Mouse (Mus musculus): ENCODE measurements at regions not wholly inside any gene's neighbourhood (a gene's known extent, or its start where the extent isn't known, plus 50 kb on each side); places are given as distances from the start of the nearest gene placed in this dataset.

DNA sequence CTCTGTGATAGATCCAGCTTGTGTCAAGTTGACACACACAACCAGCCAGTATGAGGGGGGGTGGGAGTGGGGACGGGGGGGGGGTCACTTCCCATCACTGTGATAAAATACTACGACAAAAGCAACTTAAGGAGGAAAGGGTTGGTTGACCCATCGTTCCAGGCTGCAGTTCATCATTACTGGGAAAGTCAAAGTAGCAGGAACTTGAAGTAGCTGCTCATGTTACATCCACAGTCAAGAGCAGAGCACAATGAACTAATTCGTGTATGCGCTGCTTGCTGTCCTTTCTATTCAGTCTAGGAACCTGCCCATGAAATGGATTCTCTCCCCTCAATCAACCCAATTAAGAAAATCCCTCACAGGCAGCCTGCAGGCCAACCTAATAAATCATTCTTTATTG lies 88.8 kb upstream of the Cxcl12 start:
- 0 out of 2 replicates have a peak, but pooled peaks have one; percentile 31 for ATAC-seq (ENCODE audit: low read depth)
- H3K9me3 ChIP-seq (ENCODE audit: control insufficient read depth, low read length) = no peaks in the 10 kb centered on the region
- no peak overlapping the region for H3K4me3 ChIP-seq (ENCODE audit: low read depth, low read length)
- H3K4me1 ChIP-seq (ENCODE audit: control insufficient read depth, insufficient read depth, low read length) = no peaks in the 10 kb centered on the region
- no peak overlapping the region for H3K4me2 ChIP-seq (ENCODE audit: low read depth, low read length)
- 40% methylated on average over 5 of the region's 5 CpGs for WGBS
- H3K9ac ChIP-seq (replicated peaks; ENCODE audit: low read depth, low read length) = no peak overlapping the region
- no peak overlapping the region for H3K27ac ChIP-seq (ENCODE audit: low read depth, low read length)
- no peaks in the 10 kb centered on the region for H3K36me3 ChIP-seq (ENCODE audit: control insufficient read depth, insufficient read depth, low read length)
- H3K27me3 ChIP-seq (ENCODE audit: control insufficient read depth, insufficient read depth, low read length) = no peaks in the 10 kb centered on the region

DNA sequence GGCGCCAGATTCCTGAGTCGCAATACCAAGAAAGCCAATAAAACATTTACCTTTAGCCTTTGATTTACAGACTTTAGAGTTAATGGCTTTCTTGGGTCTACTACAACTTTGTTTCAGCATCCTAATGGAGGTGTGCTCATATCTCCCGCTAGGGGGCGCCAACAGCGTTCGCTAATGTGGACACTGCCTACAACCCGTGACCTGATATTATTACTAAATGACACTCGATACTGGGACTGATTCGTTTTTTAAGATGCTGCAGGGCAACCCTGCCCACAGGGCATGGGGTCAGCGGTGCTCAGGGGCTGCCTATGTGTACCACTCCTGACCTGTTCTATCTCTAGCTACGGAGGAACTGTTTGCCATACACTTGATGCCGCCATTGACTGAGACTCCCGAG lies 87.4 kb upstream of the Cxcl12 start:
- Histone ChIP-seq H3K36me3 (ENCODE audit: control insufficient read depth, insufficient read depth, low read length) (no peaks in the 10 kb centered on the region), H3K27me3 (ENCODE audit: control insufficient read depth, insufficient read depth, low read length) (no peaks in the 10 kb centered on the region), H3K4me2 (ENCODE audit: low read depth, low read length) (no peak overlapping the region), H3K27ac (ENCODE audit: low read depth, low read length) (no peak overlapping the region), H3K9me3 (ENCODE audit: control insufficient read depth, low read length) (no peaks in the 10 kb centered on the region), H3K4me3 (ENCODE audit: low read depth, low read length) (no peak overlapping the region), H3K9ac (replicated peaks; ENCODE audit: low read depth, low read length) (no peak overlapping the region), H3K4me1 (ENCODE audit: control insufficient read depth, insufficient read depth, low read length) (no peaks in the 10 kb centered on the region)
- ATAC-seq (ENCODE audit: low read depth) = peak; percentile 31; the same call in 1 of the 2 replicates
- WGBS = 50% methylated on average over 13 of the region's 13 CpGs

DNA sequence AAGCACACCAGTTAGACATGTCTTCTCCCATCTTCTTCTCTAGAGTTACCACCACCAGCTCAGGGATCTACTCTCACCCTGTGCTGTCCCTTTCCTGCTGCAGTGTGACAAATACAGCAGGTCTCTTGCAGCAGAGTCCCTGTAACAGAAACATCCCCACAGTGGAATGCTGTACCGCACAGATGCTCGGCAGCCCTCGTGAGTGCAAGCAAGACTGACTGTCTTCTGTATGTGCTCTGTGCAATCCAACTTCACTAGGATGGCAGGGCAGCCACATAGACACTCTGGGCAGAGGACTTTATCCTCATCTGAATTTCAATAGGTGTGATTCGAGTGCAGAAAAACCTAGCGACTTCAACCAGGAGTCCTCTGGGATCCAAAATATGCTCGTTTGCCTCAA lies 84.1 kb upstream of the Cxcl12 start:
- no peak for ATAC-seq (ENCODE audit: low read depth)

GRCm38 (mm10) chr6:117084833-117085500 lies 83.4 kb upstream of the Cxcl12 start:
- Histone ChIP-seq H3K36me3 (ENCODE audit: control insufficient read depth, insufficient read depth, low read length) (no peaks in the 10 kb centered on the region), H3K9ac (replicated peaks; ENCODE audit: low read depth, low read length) (no peak overlapping the region), H3K27ac (ENCODE audit: low read depth, low read length) (no peak overlapping the region), H3K9me3 (ENCODE audit: control insufficient read depth, low read length) (no peaks in the 10 kb centered on the region), H3K27me3 (ENCODE audit: control insufficient read depth, insufficient read depth, low read length) (no peaks in the 10 kb centered on the region), H3K4me3 (ENCODE audit: low read depth, low read length) (no peak overlapping the region), H3K4me2 (ENCODE audit: low read depth, low read length) (no peak overlapping the region), H3K4me1 (ENCODE audit: control insufficient read depth, insufficient read depth, low read length) (no peaks in the 10 kb centered on the region)
- ATAC-seq (ENCODE audit: low read depth) = peak; percentile 66; the same call in 1 of the 2 replicates
- WGBS = 62% methylated on average over 13 of the region's 13 CpGs

More for the DNA sequence above, 84.1 kb upstream of the Cxcl12 start:
- Histone ChIP-seq H3K9ac (replicated peaks; ENCODE audit: low read depth, low read length) (no peak overlapping the region), H3K27me3 (ENCODE audit: control insufficient read depth, insufficient read depth, low read length) (no peaks in the 10 kb centered on the region), H3K4me2 (ENCODE audit: low read depth, low read length) (no peak overlapping the region), H3K36me3 (ENCODE audit: control insufficient read depth, insufficient read depth, low read length) (no peaks in the 10 kb centered on the region), H3K9me3 (ENCODE audit: control insufficient read depth, low read length) (no peaks in the 10 kb centered on the region), H3K4me3 (ENCODE audit: low read depth, low read length) (no peak overlapping the region), H3K27ac (ENCODE audit: low read depth, low read length) (no peak overlapping the region), H3K4me1 (ENCODE audit: control insufficient read depth, insufficient read depth, low read length) (no peaks in the 10 kb centered on the region)
- WGBS = 69% methylated on average over 6 of the region's 6 CpGs

GRCm38 (mm10) chr6:117094742-117095141 lies 73.6 kb upstream of the Cxcl12 start:
- ATAC-seq (ENCODE audit: low read depth) = no peak
- Histone ChIP-seq H3K9me3 (ENCODE audit: control insufficient read depth, low read length) (no peaks in the 10 kb centered on the region), H3K36me3 (ENCODE audit: control insufficient read depth, insufficient read depth, low read length) (no peaks in the 10 kb centered on the region), H3K4me3 (ENCODE audit: low read depth, low read length) (no peak overlapping the region), H3K9ac (replicated peaks; ENCODE audit: low read depth, low read length) (no peak overlapping the region), H3K27ac (ENCODE audit: low read depth, low read length) (no peak overlapping the region), H3K4me2 (ENCODE audit: low read depth, low read length) (no peak overlapping the region), H3K27me3 (ENCODE audit: control insufficient read depth, insufficient read depth, low read length) (no peaks in the 10 kb centered on the region), H3K4me1 (ENCODE audit: control insufficient read depth, insufficient read depth, low read length) (no peaks in the 10 kb centered on the region)
- 89% methylated on average over 6 of the region's 6 CpGs for WGBS

GRCm38 (mm10) chr6:117099871-117100270 lies 68.5 kb upstream of the Cxcl12 start:
- no peak for ATAC-seq (ENCODE audit: low read depth)
- Histone ChIP-seq H3K27ac (ENCODE audit: low read depth, low read length) (no peak overlapping the region), H3K4me1 (ENCODE audit: control insufficient read depth, insufficient read depth, low read length) (no peaks in the 10 kb centered on the region), H3K4me2 (ENCODE audit: low read depth, low read length) (no peak overlapping the region), H3K36me3 (ENCODE audit: control insufficient read depth, insufficient read depth, low read length) (no peaks in the 10 kb centered on the region), H3K27me3 (ENCODE audit: control insufficient read depth, insufficient read depth, low read length) (no peaks in the 10 kb centered on the region), H3K4me3 (ENCODE audit: low read depth, low read length) (no peak overlapping the region), H3K9ac (replicated peaks; ENCODE audit: low read depth, low read length) (no peak overlapping the region), H3K9me3 (ENCODE audit: control insufficient read depth, low read length) (no peaks in the 10 kb centered on the region)
- WGBS = 76% methylated on average over 10 of the region's 10 CpGs

DNA sequence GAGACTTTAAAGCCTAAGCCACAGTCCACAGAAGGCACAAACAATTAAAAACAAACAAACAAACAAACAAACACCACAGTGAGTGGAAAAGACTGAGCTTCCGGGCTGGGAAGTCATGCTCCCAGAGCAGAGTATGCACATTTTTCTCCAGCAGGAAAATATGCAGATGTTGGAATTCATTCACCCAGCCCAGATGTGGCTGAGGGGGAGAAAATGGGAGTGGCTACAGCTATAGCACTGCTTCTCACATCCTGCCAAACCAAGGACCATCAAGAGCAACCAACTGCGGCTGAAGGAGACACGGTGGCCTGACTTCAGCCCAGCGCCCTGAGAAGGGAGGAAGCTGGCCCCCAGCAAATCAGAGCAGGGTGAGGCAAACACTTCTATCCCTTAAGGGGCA lies 65.6 kb upstream of the Cxcl12 start:
- H3K4me2 ChIP-seq (ENCODE audit: low read depth, low read length) = no peak overlapping the region
- no peak overlapping the region for H3K9ac ChIP-seq (replicated peaks; ENCODE audit: low read depth, low read length)
- H3K4me3 ChIP-seq (ENCODE audit: low read depth, low read length) = no peak overlapping the region
- 0 out of 2 replicates have a peak, but pooled peaks cover 4% of the 10 kb centered on the region for H3K4me1 ChIP-seq (ENCODE audit: control insufficient read depth, insufficient read depth, low read length)
- H3K9me3 ChIP-seq (ENCODE audit: control insufficient read depth, low read length) = no peaks in the 10 kb centered on the region
- WGBS = 78% methylated on average over 4 of the region's 4 CpGs
- no peaks in the 10 kb centered on the region for H3K36me3 ChIP-seq (ENCODE audit: control insufficient read depth, insufficient read depth, low read length)
- H3K27me3 ChIP-seq (ENCODE audit: control insufficient read depth, insufficient read depth, low read length) = no peaks in the 10 kb centered on the region
- no peak for ATAC-seq (ENCODE audit: low read depth)
- H3K27ac ChIP-seq (ENCODE audit: low read depth, low read length) = no peak overlapping the region

DNA sequence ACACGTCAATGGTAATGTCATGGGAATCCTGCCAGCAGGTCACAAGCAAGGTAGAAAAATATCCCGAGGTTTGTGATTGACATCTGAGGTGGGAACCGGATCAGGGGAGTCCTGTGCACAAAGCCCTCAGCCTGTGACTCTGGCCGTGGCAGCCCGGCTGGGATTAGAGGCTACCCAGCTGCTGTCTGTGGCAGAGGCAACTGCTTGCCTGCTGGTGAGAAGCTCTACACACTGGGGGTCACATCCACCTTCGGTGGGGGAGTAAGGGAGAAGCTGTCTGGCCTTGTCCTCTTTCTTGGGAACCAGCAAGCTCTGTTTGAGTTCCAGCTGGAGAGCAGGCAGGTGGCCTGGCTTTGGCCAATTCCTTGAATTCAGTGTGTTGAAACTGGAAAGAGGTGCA lies 64.3 kb upstream of the Cxcl12 start:
- 0 out of 2 replicates have a peak, but pooled peaks cover 4% of the 10 kb centered on the region for H3K4me1 ChIP-seq (ENCODE audit: control insufficient read depth, insufficient read depth, low read length)
- no peak overlapping the region for H3K9ac ChIP-seq (replicated peaks; ENCODE audit: low read depth, low read length)
- H3K4me3 ChIP-seq (ENCODE audit: low read depth, low read length) = no peak overlapping the region
- no peaks in the 10 kb centered on the region for H3K9me3 ChIP-seq (ENCODE audit: control insufficient read depth, low read length)
- H3K36me3 ChIP-seq (ENCODE audit: control insufficient read depth, insufficient read depth, low read length) = no peaks in the 10 kb centered on the region
- H3K27ac ChIP-seq (ENCODE audit: low read depth, low read length) = no peak overlapping the region
- WGBS = 85% methylated on average over 6 of the region's 6 CpGs
- ATAC-seq (ENCODE audit: low read depth) = no peak
- no peaks in the 10 kb centered on the region for H3K27me3 ChIP-seq (ENCODE audit: control insufficient read depth, insufficient read depth, low read length)
- H3K4me2 ChIP-seq (ENCODE audit: low read depth, low read length) = no peak overlapping the region

GRCm38 (mm10) chr6:117104463-117104862 lies 63.9 kb upstream of the Cxcl12 start:
- no peak overlapping the region for H3K27ac ChIP-seq (ENCODE audit: low read depth, low read length)
- no peaks in the 10 kb centered on the region for H3K36me3 ChIP-seq (ENCODE audit: control insufficient read depth, insufficient read depth, low read length)
- 90% methylated on average over 2 of the region's 2 CpGs for WGBS
- ATAC-seq (ENCODE audit: low read depth) = no peak
- 0 out of 2 replicates have a peak, but pooled peaks cover 4% of the 10 kb centered on the region for H3K4me1 ChIP-seq (ENCODE audit: control insufficient read depth, insufficient read depth, low read length)
- H3K9ac ChIP-seq (replicated peaks; ENCODE audit: low read depth, low read length) = no peak overlapping the region
- no peaks in the 10 kb centered on the region for H3K27me3 ChIP-seq (ENCODE audit: control insufficient read depth, insufficient read depth, low read length)
- no peak overlapping the region for H3K4me2 ChIP-seq (ENCODE audit: low read depth, low read length)
- no peak overlapping the region for H3K4me3 ChIP-seq (ENCODE audit: low read depth, low read length)
- H3K9me3 ChIP-seq (ENCODE audit: control insufficient read depth, low read length) = no peaks in the 10 kb centered on the region
